ENCODE assay signal across 17 mouse cellular contexts in the genomic region with DNA sequence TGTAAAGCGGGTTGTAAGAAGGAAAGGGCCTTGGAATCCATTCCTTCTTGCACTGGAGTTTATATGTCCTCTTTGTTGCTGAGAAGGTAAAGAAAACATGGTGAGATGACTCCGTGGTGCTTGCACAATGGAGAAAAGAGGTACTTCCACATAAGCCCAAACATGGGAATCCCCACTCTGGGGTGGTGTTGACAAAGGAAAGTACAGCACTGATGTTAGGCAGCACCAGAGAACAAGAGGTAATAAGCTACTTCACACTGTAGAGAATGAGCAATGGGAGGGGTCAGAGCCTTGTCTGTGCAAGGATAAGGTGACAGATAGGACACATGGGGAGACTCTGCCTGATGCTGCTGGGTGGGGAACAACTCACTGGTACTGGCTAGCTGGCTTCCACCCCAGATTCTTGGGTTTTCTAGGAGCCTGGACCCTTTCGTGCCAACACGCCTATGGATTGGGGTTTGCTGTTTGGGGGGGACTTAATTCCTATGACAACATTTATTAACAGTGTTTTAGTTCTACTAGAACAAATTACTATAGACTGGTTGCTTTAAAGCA. TPM values are rescaled to one million over a fixed set of nuclear protein-coding genes. Genes with fewer than 3 reads are reported as not detected.
DNase-seq lines count a peak whose midpoint lies in the region; ATAC-seq lines count a peak whose summit lies in the region.
"Had no signal": no experiment of that assay in that cellular context is flagged by ENCODE, and none has a peak within 500 bp of the region (broad histone marks: within the 10 kb centered on the region; RNA-seq: fewer than 3 reads in every experiment).

No protein-coding gene starts in this region.

- no peak overlapping the region for H3K4me3 ChIP-seq in liver, embryonic 15.5 days (replicated peaks)
- no peak overlapping the region for H3K4me3 ChIP-seq in liver, embryonic 11.5 days (ENCODE audit: low read depth, low read length)
- H3K4me3 ChIP-seq: gastrocnemius, adult 2 months; heart, embryonic 10.5 days; intestine, embryonic 15.5 days; left cerebral cortex, adult 2 months; limb, embryonic 15.5 days; midbrain, embryonic 12.5 days had no signal

- no peaks in the 10 kb centered on the region for H3K9me3 ChIP-seq in liver, embryonic 15.5 days (replicated peaks)
- no peaks in the 10 kb centered on the region for H3K9me3 ChIP-seq in liver, embryonic 11.5 days (ENCODE audit: control insufficient read depth, low read length)
- H3K9me3 ChIP-seq: heart, embryonic 10.5 days; intestine, embryonic 15.5 days; limb, embryonic 15.5 days; midbrain, embryonic 12.5 days had no signal

- H3K4me2 ChIP-seq in liver, embryonic 15.5 days: no peak overlapping the region
- H3K4me2 ChIP-seq in liver, embryonic 11.5 days: no peak overlapping the region
- H3K4me2 ChIP-seq: intestine, embryonic 15.5 days; limb, embryonic 15.5 days; midbrain, embryonic 12.5 days had no signal

- no peaks in the 10 kb centered on the region for H3K36me3 ChIP-seq in liver, embryonic 15.5 days (replicated peaks)
- H3K36me3 ChIP-seq in liver, embryonic 11.5 days (ENCODE audit: control insufficient read depth, insufficient read depth, low read length): no peaks in the 10 kb centered on the region
- H3K36me3 ChIP-seq: heart, embryonic 10.5 days; intestine, embryonic 15.5 days; limb, embryonic 15.5 days; midbrain, embryonic 12.5 days had no signal

- no peak for DNase-seq in liver, embryonic 11.5 days (ENCODE audit: low spot score)
- peak; percentile 51 to 61 for DNase-seq in B cell, adult 2 months
- no peak for DNase-seq in gastrocnemius, adult 8-10 months (ENCODE audit: low spot score in 2 of 2)
- no peak for DNase-seq in urinary bladder, adult 18-20 months (ENCODE audit: low spot score in 2 of 2)
- DNase-seq: adrenal gland, adult 8-10 months; gastrocnemius, adult 2 months; heart, postnatal 4 days; kidney, postnatal 4 days had no signal

- 65% methylated on average over 4 of the region's 4 CpGs for WGBS in liver, embryonic 15.5 days (ENCODE audit: insufficient replicate concordance)
- WGBS in liver, embryonic 11.5 days: 80% methylated on average over 4 of the region's 4 CpGs

- ATAC-seq in liver, embryonic 15.5 days (ENCODE audit: insufficient read depth): no peak
- no peak for ATAC-seq in liver, embryonic 11.5 days (replicated peaks; ENCODE audit: low FRiP score)
- ATAC-seq in hematopoietic stem cell, adult 5-6 weeks (replicated peaks in 1 of 2; ENCODE audit: insufficient read depth in 1 of 2, low FRiP score in 2 of 2, low TSS enrichment in 1 of 2, low read depth in 1 of 2, poor library complexity in 2 of 2, severe bottlenecking in 2 of 2): peak; percentile 57 to 68; a peak in 3 of 4 replicates
- peak; percentile 89 for ATAC-seq in monocyte, adult 5-6 weeks (replicated peaks; ENCODE audit: insufficient number of reproducible peaks, low FRiP score, low TSS enrichment, poor library complexity, severe bottlenecking)
- ATAC-seq: forebrain, embryonic 14.5 days; intestine, embryonic 15.5 days had no signal

- no peaks in the 10 kb centered on the region for H3K4me1 ChIP-seq in liver, embryonic 15.5 days (replicated peaks)
- H3K4me1 ChIP-seq in liver, embryonic 11.5 days (replicated peaks; ENCODE audit: control insufficient read depth, insufficient read depth, low read length): no peaks in the 10 kb centered on the region
- H3K4me1 ChIP-seq: heart, embryonic 10.5 days; intestine, embryonic 15.5 days; limb, embryonic 15.5 days had no signal

- H3K9ac ChIP-seq in liver, embryonic 15.5 days: no peak overlapping the region
- H3K9ac ChIP-seq in liver, embryonic 11.5 days (ENCODE audit: low read depth, low read length): no peak overlapping the region
- H3K9ac ChIP-seq: intestine, embryonic 15.5 days; limb, embryonic 15.5 days; midbrain, embryonic 12.5 days had no signal

- 0 out of 2 replicates have a peak overlapping the region, but pooled peaks have one; percentile 45 for H3K27ac ChIP-seq in liver, embryonic 15.5 days (replicated peaks)
- H3K27ac ChIP-seq in liver, embryonic 11.5 days (ENCODE audit: low read depth, low read length): no peak overlapping the region
- H3K27ac ChIP-seq: gastrocnemius, adult 2 months; heart, embryonic 10.5 days; intestine, embryonic 15.5 days; left cerebral cortex, adult 2 months; limb, embryonic 15.5 days; midbrain, embryonic 12.5 days had no signal

- H3K27me3 ChIP-seq in liver, embryonic 15.5 days: no peaks in the 10 kb centered on the region
- no peaks in the 10 kb centered on the region for H3K27me3 ChIP-seq in liver, embryonic 11.5 days (replicated peaks; ENCODE audit: control insufficient read depth, insufficient read depth, low read length)
- H3K27me3 ChIP-seq: intestine, embryonic 15.5 days; limb, embryonic 15.5 days; midbrain, embryonic 12.5 days had no signal

RNA-seq across cellular contexts. Expression of a gene that starts 49.6 kb away (rescaled TPM):
- polyA plus RNA-seq in liver, embryonic 15.5 days (2015; fragmentation: Nextera tagmentation; extraction: Ambion mirVana): not detected in 2 replicates
- not detected in 2 replicates for polyA plus RNA-seq in liver, embryonic 11.5 days (2014; fragmentation: Nextera tagmentation; extraction: Ambion mirVana)
- not detected in 2 replicates for total RNA-seq in hematopoietic stem cell, adult 5-6 weeks (2017)
- 0.86 to 1.5 TPM in 2 of 3 replicates, not detected in the other for total RNA-seq in monocyte, adult 5-6 weeks (2017)
- not detected for total RNA-seq in gastrocnemius, adult 8-10 months (2022)
- total RNA-seq: adrenal gland, adult 8-10 months; gastrocnemius, adult 2 months; heart, postnatal 4 days; left cerebral cortex, adult 2 months had no signal
- polyA plus RNA-seq: forebrain, embryonic 14.5 days; heart, embryonic 10.5 days; intestine, embryonic 15.5 days; midbrain, embryonic 12.5 days had no signal

Comparison
In these comparisons a context has a peak if more than half of its experiments do, and no peak if none do; other contexts are left out.
1. ATAC-seq: peak in hematopoietic stem cell, adult 5-6 weeks (2 of 2) and monocyte, adult 5-6 weeks (single experiment); none in liver, embryonic 15.5 days (single experiment) and liver, embryonic 11.5 days (single experiment).
2. DNase-seq: peak in B cell, adult 2 months (2 of 2); none in liver, embryonic 11.5 days (single experiment), gastrocnemius, adult 8-10 months (0 of 2) and urinary bladder, adult 18-20 months (0 of 2).